Mouse (Mus musculus): ENCODE results near the gene Cep72.

Gene Cep72

DNA sequence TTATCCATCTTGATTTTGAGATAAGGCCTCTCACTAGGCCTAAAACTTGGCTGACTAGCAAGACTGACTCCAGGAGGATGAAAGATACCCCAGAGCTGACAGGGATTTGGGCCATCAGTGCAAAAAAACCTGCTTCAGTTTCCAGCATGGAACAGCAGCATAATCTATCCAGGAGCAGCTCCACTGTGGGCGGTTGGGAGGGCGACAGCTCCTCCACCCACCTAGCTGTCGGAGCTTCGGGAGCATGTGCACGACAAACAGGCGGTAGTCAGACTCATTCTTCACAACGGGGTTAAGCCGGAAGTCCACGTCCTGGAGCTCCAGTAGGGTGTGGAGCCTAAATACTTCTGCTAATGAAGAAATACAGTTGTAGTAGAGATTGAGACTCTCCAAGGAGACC, 4.0 kb downstream of the Cep72 start:
- peaks cover 30% of the 10 kb centered on the region for H3K36me3 ChIP-seq (ENCODE audit: insufficient read depth, low read length)
- H3K4me1 ChIP-seq (replicated peaks; ENCODE audit: low read depth, low read length): peaks cover 9% of the 10 kb centered on the region
- H3K4me3 ChIP-seq (replicated peaks; ENCODE audit: low read length): no peak overlapping the region
- no peaks in the 10 kb centered on the region for H3K9me3 ChIP-seq (ENCODE audit: low read length)
- no peaks in the 10 kb centered on the region for H3K27me3 ChIP-seq (ENCODE audit: insufficient read depth, low read length)
- TF ChIP-seq POU5F1 (IDR thresholded peaks at IDR 0.05; ENCODE audit: borderline replicate concordance, low read length): no peak
- no peak for TF ChIP-seq CTCF (conservative IDR thresholded peaks at IDR 0.05; ENCODE audit: low read length)
- no peak for TF ChIP-seq NANOG (IDR thresholded peaks at IDR 0.05; ENCODE audit: borderline replicate concordance, low read length)

DNA sequence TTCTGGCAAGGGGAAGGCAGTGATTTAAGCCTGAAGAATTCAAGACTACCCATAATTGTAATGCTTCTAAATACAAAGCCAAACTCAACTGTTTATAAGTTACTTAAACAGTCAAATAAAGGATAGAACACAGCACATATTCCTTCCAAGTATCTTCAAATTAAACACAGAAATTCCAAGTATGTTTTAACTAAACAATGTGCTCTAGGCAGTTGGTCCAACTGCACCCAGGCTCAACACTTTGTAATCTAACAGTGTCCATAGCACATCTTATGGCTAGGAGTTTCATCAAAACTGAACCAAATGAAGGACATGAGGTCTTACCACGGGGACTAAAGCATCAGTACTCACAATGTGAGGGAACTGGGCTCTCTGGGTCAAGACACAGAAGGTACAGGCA, 5.9 kb downstream of the Cep72 start:
- TF ChIP-seq POU5F1 (IDR thresholded peaks at IDR 0.05; ENCODE audit: borderline replicate concordance, low read length): no peak
- no peak for TF ChIP-seq NANOG (IDR thresholded peaks at IDR 0.05; ENCODE audit: borderline replicate concordance, low read length)
- no peak for TF ChIP-seq CTCF (conservative IDR thresholded peaks at IDR 0.05; ENCODE audit: low read length)
- Histone ChIP-seq H3K36me3 (ENCODE audit: insufficient read depth, low read length) (peaks cover 48% of the 10 kb centered on the region), H3K9me3 (ENCODE audit: low read length) (no peaks in the 10 kb centered on the region), H3K4me1 (replicated peaks; ENCODE audit: low read depth, low read length) (peaks cover 3% of the 10 kb centered on the region), H3K27me3 (ENCODE audit: insufficient read depth, low read length) (no peaks in the 10 kb centered on the region), H3K4me3 (replicated peaks; ENCODE audit: low read length) (no peak overlapping the region)

DNA sequence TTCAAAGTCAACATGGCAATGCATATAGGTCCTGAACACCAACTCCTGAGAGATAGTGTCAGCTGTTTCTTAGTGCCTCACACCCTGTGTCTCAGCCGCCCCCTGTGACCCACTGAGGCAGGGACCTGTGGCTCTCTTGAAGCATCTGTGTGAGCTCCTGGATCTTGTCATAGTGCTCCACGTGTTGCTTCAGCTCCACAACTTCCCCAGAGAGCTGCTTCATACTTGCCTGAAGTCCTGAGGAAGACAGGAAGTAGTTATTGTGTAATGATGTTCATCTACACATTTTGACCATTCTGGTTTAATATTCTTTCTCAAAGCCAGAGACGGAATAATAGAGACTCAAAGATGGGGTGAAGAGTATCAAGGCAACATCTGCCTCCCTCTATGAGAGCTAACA, 22.2 kb downstream of the Cep72 start:
- no peaks in the 10 kb centered on the region for H3K27me3 ChIP-seq (ENCODE audit: insufficient read depth, low read length)
- TF ChIP-seq CTCF (conservative IDR thresholded peaks at IDR 0.05; ENCODE audit: low read length): no peak

DNA sequence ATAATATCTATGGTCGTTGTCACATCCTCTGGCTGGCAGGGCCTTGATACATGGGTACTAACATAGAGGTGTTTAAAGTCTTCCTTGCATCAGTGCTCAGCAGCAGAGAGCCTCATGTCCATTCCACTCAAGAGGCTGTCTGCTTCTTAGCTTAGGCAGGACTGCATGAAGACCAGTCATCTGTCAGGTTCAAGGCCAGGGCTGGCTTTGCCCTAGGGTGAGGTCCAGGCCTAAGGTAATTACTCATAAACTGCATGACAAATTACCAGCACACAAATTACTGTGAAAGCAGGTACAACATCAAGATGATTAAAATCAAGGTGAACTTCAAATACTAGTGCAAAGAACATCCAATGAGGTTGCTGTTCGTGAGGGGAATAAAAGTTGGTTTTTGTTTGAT, 26.3 kb downstream of the Cep72 start:
- no peaks in the 10 kb centered on the region for H3K9me3 ChIP-seq (ENCODE audit: low read length)
- no peak overlapping the region for H3K4me3 ChIP-seq (replicated peaks; ENCODE audit: low read length)
- no peaks in the 10 kb centered on the region for H3K4me1 ChIP-seq (replicated peaks; ENCODE audit: low read depth, low read length)
- TF ChIP-seq POU5F1 (IDR thresholded peaks at IDR 0.05; ENCODE audit: borderline replicate concordance, low read length) (no peak), CTCF (conservative IDR thresholded peaks at IDR 0.05; ENCODE audit: low read length) (no peak), NANOG (IDR thresholded peaks at IDR 0.05; ENCODE audit: borderline replicate concordance, low read length) (no peak)
- peaks cover 60% of the 10 kb centered on the region for H3K36me3 ChIP-seq (ENCODE audit: insufficient read depth, low read length)
- no peaks in the 10 kb centered on the region for H3K27me3 ChIP-seq (ENCODE audit: insufficient read depth, low read length)

More for the DNA sequence above, 22.2 kb downstream of the Cep72 start:
- no peaks in the 10 kb centered on the region for H3K9me3 ChIP-seq (ENCODE audit: low read length)
- H3K36me3 ChIP-seq (ENCODE audit: insufficient read depth, low read length): peaks cover 68% of the 10 kb centered on the region
- H3K4me1 ChIP-seq (replicated peaks; ENCODE audit: low read depth, low read length): no peaks in the 10 kb centered on the region
- H3K4me3 ChIP-seq (replicated peaks; ENCODE audit: low read length): no peak overlapping the region

DNA sequence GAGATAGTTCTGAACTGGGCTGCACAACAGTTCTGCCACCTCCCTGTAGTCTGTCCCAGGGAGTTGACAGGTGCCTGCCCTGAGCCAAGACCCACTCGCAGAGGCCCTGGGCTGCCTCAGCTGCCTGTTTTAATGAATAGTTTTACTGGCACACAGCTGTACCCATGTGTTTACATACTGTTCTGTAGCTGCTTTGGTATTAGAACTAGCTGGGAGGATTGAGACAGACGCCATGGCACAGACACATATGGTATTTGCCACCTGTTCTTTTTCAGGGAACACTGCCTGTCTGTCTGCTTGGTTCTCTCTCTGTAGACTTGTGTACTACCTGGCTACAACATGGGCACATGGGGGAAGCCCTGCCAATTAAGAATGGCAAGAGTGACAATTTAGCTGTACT, 27.3 kb downstream of the Cep72 start:
- Histone ChIP-seq H3K36me3 (ENCODE audit: insufficient read depth, low read length) (peaks cover 50% of the 10 kb centered on the region), H3K27me3 (ENCODE audit: insufficient read depth, low read length) (no peaks in the 10 kb centered on the region), H3K4me1 (replicated peaks; ENCODE audit: low read depth, low read length) (no peaks in the 10 kb centered on the region), H3K4me3 (replicated peaks; ENCODE audit: low read length) (no peak overlapping the region), H3K9me3 (ENCODE audit: low read length) (no peaks in the 10 kb centered on the region)
- no peak for TF ChIP-seq CTCF (conservative IDR thresholded peaks at IDR 0.05; ENCODE audit: low read length)
- TF ChIP-seq NANOG (IDR thresholded peaks at IDR 0.05; ENCODE audit: borderline replicate concordance, low read length): no peak
- no peak for TF ChIP-seq POU5F1 (IDR thresholded peaks at IDR 0.05; ENCODE audit: borderline replicate concordance, low read length)

DNA sequence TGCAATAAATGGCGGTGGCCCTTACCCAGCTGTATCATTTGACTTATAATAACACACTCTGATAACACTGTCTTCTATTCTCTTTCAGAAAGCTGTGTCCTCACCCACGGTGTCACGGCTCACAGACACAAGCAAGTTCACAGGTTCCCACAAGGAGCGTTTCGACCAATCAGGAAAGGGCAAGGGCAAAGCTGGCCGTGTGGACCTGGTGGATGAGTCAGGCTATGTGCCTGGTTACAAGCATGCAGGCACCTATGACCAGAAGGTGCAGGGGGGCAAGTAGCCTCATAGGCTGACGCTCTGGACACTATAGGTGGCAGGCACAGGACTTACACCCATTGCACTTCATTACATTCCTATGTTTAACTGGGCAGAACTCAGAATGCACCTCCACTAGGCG, 31.0 kb downstream of the Cep72 start:
- TF ChIP-seq NANOG (IDR thresholded peaks at IDR 0.05; ENCODE audit: borderline replicate concordance, low read length) (no peak), CTCF (conservative IDR thresholded peaks at IDR 0.05; ENCODE audit: low read length) (no peak), POU5F1 (IDR thresholded peaks at IDR 0.05; ENCODE audit: borderline replicate concordance, low read length) (no peak)
- H3K36me3 ChIP-seq (ENCODE audit: insufficient read depth, low read length): peaks cover 20% of the 10 kb centered on the region
- no peaks in the 10 kb centered on the region for H3K4me1 ChIP-seq (replicated peaks; ENCODE audit: low read depth, low read length)
- H3K9me3 ChIP-seq (ENCODE audit: low read length): no peaks in the 10 kb centered on the region
- no peak overlapping the region for H3K4me3 ChIP-seq (replicated peaks; ENCODE audit: low read length)
- no peaks in the 10 kb centered on the region for H3K27me3 ChIP-seq (ENCODE audit: insufficient read depth, low read length)

DNA sequence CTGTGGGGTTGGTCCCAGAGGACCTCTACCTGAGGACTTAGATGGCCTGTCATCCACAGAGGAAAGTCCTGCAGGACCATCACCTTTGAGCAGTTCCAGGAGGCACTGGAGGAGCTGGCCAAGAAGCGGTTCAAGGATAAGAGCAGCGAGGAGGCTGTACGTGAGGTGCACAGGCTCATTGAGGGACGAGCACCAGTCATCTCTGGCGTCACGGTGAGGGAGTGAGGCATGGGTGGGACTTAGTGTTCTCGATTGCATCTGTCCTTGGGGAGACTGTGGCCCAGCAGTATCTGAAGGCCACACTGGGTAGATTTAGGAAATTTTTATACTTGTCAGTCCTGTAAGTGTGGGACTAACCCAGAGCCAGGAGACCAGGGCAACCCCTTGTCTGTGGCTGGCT, 31.4 kb downstream of the Cep72 start:
- no peaks in the 10 kb centered on the region for H3K9me3 ChIP-seq (ENCODE audit: low read length)
- TF ChIP-seq POU5F1 (IDR thresholded peaks at IDR 0.05; ENCODE audit: borderline replicate concordance, low read length): no peak
- TF ChIP-seq CTCF (conservative IDR thresholded peaks at IDR 0.05; ENCODE audit: low read length): no peak
- TF ChIP-seq NANOG (IDR thresholded peaks at IDR 0.05; ENCODE audit: borderline replicate concordance, low read length): no peak
- peaks cover 20% of the 10 kb centered on the region for H3K36me3 ChIP-seq (ENCODE audit: insufficient read depth, low read length)
- peaks cover 3% of the 10 kb centered on the region for H3K4me1 ChIP-seq (replicated peaks; ENCODE audit: low read depth, low read length)
- H3K4me3 ChIP-seq (replicated peaks; ENCODE audit: low read length): no peak overlapping the region
- no peaks in the 10 kb centered on the region for H3K27me3 ChIP-seq (ENCODE audit: insufficient read depth, low read length)

DNA sequence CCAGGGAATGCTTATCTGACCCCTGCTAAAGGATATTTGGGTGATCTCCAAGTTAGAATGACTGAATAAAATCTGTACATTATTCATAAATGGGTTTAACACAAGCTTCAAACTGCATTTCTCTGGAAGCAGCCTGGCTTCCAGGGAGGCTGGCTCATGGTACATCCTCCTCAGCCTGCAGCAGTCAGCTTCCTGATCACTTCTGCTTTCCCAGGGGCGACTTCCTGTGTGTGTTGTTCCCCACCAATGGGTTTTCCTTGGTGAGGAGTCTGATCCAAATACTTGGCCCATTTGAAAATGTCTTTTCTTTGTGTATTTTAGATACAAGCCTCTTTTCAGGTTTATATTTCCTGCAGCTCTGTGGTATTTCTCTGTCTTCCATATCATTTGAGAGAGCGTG, 33.1 kb downstream of the Cep72 start:
- H3K9me3 ChIP-seq (ENCODE audit: low read length): no peaks in the 10 kb centered on the region
- H3K4me3 ChIP-seq (replicated peaks; ENCODE audit: low read length): no peak overlapping the region
- TF ChIP-seq POU5F1 (IDR thresholded peaks at IDR 0.05; ENCODE audit: borderline replicate concordance, low read length) (no peak), NANOG (IDR thresholded peaks at IDR 0.05; ENCODE audit: borderline replicate concordance, low read length) (no peak), CTCF (conservative IDR thresholded peaks at IDR 0.05; ENCODE audit: low read length) (no peak)
- H3K27me3 ChIP-seq (ENCODE audit: insufficient read depth, low read length): no peaks in the 10 kb centered on the region
- H3K4me1 ChIP-seq (replicated peaks; ENCODE audit: low read depth, low read length): peaks cover 10% of the 10 kb centered on the region
- H3K36me3 ChIP-seq (ENCODE audit: insufficient read depth, low read length): peaks cover 20% of the 10 kb centered on the region

DNA sequence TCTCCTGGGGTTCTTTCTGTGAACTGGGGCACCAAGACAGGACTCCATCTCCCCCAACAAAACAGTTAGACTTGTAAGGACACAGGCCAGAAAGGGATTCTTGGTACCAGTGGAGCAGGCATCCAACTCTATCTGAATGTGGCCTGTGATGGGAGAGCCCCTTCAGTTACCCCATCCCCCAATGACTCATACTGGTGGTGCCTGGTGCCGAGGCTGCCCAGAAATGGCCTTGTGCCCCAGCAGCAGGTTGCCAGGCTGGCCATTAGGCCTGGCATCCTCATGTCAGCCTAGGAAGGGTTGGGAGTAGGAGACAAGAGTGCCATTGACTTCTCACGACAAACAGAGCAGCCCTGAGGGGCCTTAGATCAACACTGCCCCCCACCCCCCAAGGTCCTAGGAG, 34.0 kb downstream of the Cep72 start:
- Histone ChIP-seq H3K9me3 (ENCODE audit: low read length) (no peaks in the 10 kb centered on the region), H3K36me3 (ENCODE audit: insufficient read depth, low read length) (peaks cover 16% of the 10 kb centered on the region), H3K27me3 (ENCODE audit: insufficient read depth, low read length) (no peaks in the 10 kb centered on the region), H3K4me3 (replicated peaks; ENCODE audit: low read length) (no peak overlapping the region), H3K4me1 (replicated peaks; ENCODE audit: low read depth, low read length) (peaks cover 10% of the 10 kb centered on the region)
- TF ChIP-seq NANOG (IDR thresholded peaks at IDR 0.05; ENCODE audit: borderline replicate concordance, low read length) (no peak), POU5F1 (IDR thresholded peaks at IDR 0.05; ENCODE audit: borderline replicate concordance, low read length) (no peak), CTCF (conservative IDR thresholded peaks at IDR 0.05; ENCODE audit: low read length) (no peak)

Measured in E14TG2a.4 (cell line).